In genomic region chr12:112830141-112830540, GRCm38 (mm10) we compare ENCODE assay signal across 8 mouse cellular contexts. TPM values are rescaled to one million over a fixed set of nuclear protein-coding genes. Genes with fewer than 3 reads are reported as not detected.
A peak's percentile ranks its signal among the peaks of the same experiment; 100 is the strongest.
DNase-seq lines count a peak whose midpoint lies in the region; ATAC-seq and TF ChIP-seq lines count a peak whose summit lies in the region.

No protein-coding gene starts in this region.

- H3K4me3 ChIP-seq in heart, postnatal 0 days (ENCODE audit: low read depth, low read length): peak overlapping the region; percentile 75
- H3K4me3 ChIP-seq in hindbrain, embryonic 10.5 days: peak overlapping the region; percentile 97
- H3K4me3 ChIP-seq in midbrain, embryonic 10.5 days: peak overlapping the region; percentile 95

- peak overlapping the region; percentile 84 for H3K4me2 ChIP-seq in heart, postnatal 0 days (ENCODE audit: low read depth, low read length)

- H3K4me1 ChIP-seq in heart, postnatal 0 days (ENCODE audit: control insufficient read depth, insufficient read depth): peaks cover 27% of the 10 kb centered on the region
- peaks cover 41% of the 10 kb centered on the region for H3K4me1 ChIP-seq in hindbrain, embryonic 10.5 days (replicated peaks)
- H3K4me1 ChIP-seq in midbrain, embryonic 10.5 days: peaks cover 43% of the 10 kb centered on the region

- peaks cover 14% of the 10 kb centered on the region; the same call in 1 of the 2 replicates for H3K36me3 ChIP-seq in heart, postnatal 0 days (replicated peaks; ENCODE audit: control insufficient read depth, insufficient read depth, low read length)
- peaks cover 49% of the 10 kb centered on the region for H3K36me3 ChIP-seq in hindbrain, embryonic 10.5 days
- H3K36me3 ChIP-seq in midbrain, embryonic 10.5 days: peaks cover 56% of the 10 kb centered on the region

- 14% methylated on average over 2 of the region's 2 CpGs for WGBS in heart, postnatal 0 days
- 49% methylated on average over 2 of the region's 2 CpGs for WGBS in hindbrain, embryonic 10.5 days
- WGBS in midbrain, embryonic 10.5 days: 45% methylated on average over 2 of the region's 2 CpGs

- peak overlapping the region; percentile 61 for H3K27ac ChIP-seq in heart, postnatal 0 days (ENCODE audit: low read depth)
- peak overlapping the region; percentile 98 for H3K27ac ChIP-seq in hindbrain, embryonic 10.5 days
- H3K27ac ChIP-seq in midbrain, embryonic 10.5 days (replicated peaks): peak overlapping the region; percentile 99

- H3K9ac ChIP-seq in heart, postnatal 0 days (replicated peaks; ENCODE audit: low read depth, low read length): peak overlapping the region; percentile 69

- TF ChIP-seq CTCF in heart, postnatal 0 days (IDR thresholded peaks at IDR 0.05; ENCODE audit: low read depth): no peak

- no peaks in the 10 kb centered on the region for H3K9me3 ChIP-seq in heart, postnatal 0 days (replicated peaks; ENCODE audit: control insufficient read depth, low read length)
- H3K9me3 ChIP-seq in hindbrain, embryonic 10.5 days: no peaks in the 10 kb centered on the region
- H3K9me3 ChIP-seq in midbrain, embryonic 10.5 days (replicated peaks): no peaks in the 10 kb centered on the region

- ATAC-seq in heart, postnatal 0 days (ENCODE audit: insufficient read depth, low read depth): no peak

- no peak for DNase-seq in heart, postnatal 0 days (ENCODE audit: low spot score)
- no peak for DNase-seq in heart, postnatal 4 days
- DNase-seq in MEL-GATA-1-ER (ENCODE audit: extremely low read depth, low read depth): peak; percentile 77
- no peak for DNase-seq in hindbrain, embryonic 10.5 days (ENCODE audit: low spot score)
- no peak for DNase-seq in midbrain, embryonic 10.5 days (ENCODE audit: low spot score)
- DNase-seq in layer of hippocampus, adult 18-20 months (ENCODE audit: low spot score in 2 of 2): no peak
- no peak for DNase-seq in MN1 (ENCODE audit: low spot score)
- DNase-seq in cerebellum, postnatal 10 days: no peak

- no peaks in the 10 kb centered on the region for H3K27me3 ChIP-seq in heart, postnatal 0 days (ENCODE audit: control insufficient read depth, insufficient read depth, low read length)
- no peaks in the 10 kb centered on the region for H3K27me3 ChIP-seq in hindbrain, embryonic 10.5 days (ENCODE audit: insufficient read depth, poor library complexity, severe bottlenecking)
- no peaks in the 10 kb centered on the region for H3K27me3 ChIP-seq in midbrain, embryonic 10.5 days (ENCODE audit: low read depth, poor library complexity, severe bottlenecking)

- no peak for TF ChIP-seq EP300 in heart, postnatal 0 days (IDR thresholded peaks at IDR 0.05; ENCODE audit: low read depth)

RNA-seq across cellular contexts. Expression of gene Cdca4, which starts 0.9 kb away (rescaled TPM):
- 27.7 and 32.2 TPM in 2 replicates for total RNA-seq in heart, postnatal 0 days (2014; rRNA removed; ENCODE audit: low replicate concordance)
- polyA plus RNA-seq in heart, postnatal 0 days (2015; fragmentation: Nextera tagmentation; extraction: Ambion mirVana): 18.6 and 19.1 TPM in 2 replicates
- 10 to 100 TPM; 25.8 to 26.8 TPM for total RNA-seq in heart, postnatal 4 days (2021)
- polyA plus RNA-seq in hindbrain, embryonic 10.5 days (2016; fragmentation: Nextera tagmentation; extraction: Ambion mirVana): 176 and 179 TPM in 2 replicates
- 178 and 181 TPM in 2 replicates for polyA plus RNA-seq in midbrain, embryonic 10.5 days (2016; fragmentation: Nextera tagmentation; extraction: Ambion mirVana)
- 10 to 100 TPM in 1 of 2 experiments, 1 to 10 TPM in 1; 7.4 to 10.0 TPM for total RNA-seq in layer of hippocampus, adult 18-20 months (2021)

RNA-seq across cellular contexts. Expression of gene Clba1, which starts 21.4 kb away (rescaled TPM):
- total RNA-seq in heart, postnatal 0 days (2014; rRNA removed; ENCODE audit: low replicate concordance): 7.1 and 9.4 TPM in 2 replicates
- 6.7 and 8.2 TPM in 2 replicates for polyA plus RNA-seq in heart, postnatal 0 days (2015; fragmentation: Nextera tagmentation; extraction: Ambion mirVana)
- 1 to 10 TPM; 4.5 to 6.0 TPM for total RNA-seq in heart, postnatal 4 days (2021)
- 15.5 and 17.2 TPM in 2 replicates for polyA plus RNA-seq in hindbrain, embryonic 10.5 days (2016; fragmentation: Nextera tagmentation; extraction: Ambion mirVana)
- 13.7 and 14.4 TPM in 2 replicates for polyA plus RNA-seq in midbrain, embryonic 10.5 days (2016; fragmentation: Nextera tagmentation; extraction: Ambion mirVana)
- 10 to 100 TPM; 11.4 to 14.2 TPM for total RNA-seq in layer of hippocampus, adult 18-20 months (2021)

RNA-seq across cellular contexts. Expression of gene Ahnak2, which starts 27.7 kb away (rescaled TPM):
- 6.8 and 10.5 TPM in 2 replicates for total RNA-seq in heart, postnatal 0 days (2014; rRNA removed; ENCODE audit: low replicate concordance)
- 2.3 and 2.4 TPM in 2 replicates for polyA plus RNA-seq in heart, postnatal 0 days (2015; fragmentation: Nextera tagmentation; extraction: Ambion mirVana)
- 10 to 100 TPM; 13.5 to 16.8 TPM for total RNA-seq in heart, postnatal 4 days (2021)
- polyA plus RNA-seq in hindbrain, embryonic 10.5 days (2016; fragmentation: Nextera tagmentation; extraction: Ambion mirVana): 0.16 and 0.37 TPM in 2 replicates
- 0.06 and 0.11 TPM in 2 replicates for polyA plus RNA-seq in midbrain, embryonic 10.5 days (2016; fragmentation: Nextera tagmentation; extraction: Ambion mirVana)
- 1 to 10 TPM; 3.4 to 3.8 TPM for total RNA-seq in layer of hippocampus, adult 18-20 months (2021)

RNA-seq across cellular contexts. Expression of gene Gpr132, which starts 37.9 kb away (rescaled TPM):
- total RNA-seq in heart, postnatal 0 days (2014; rRNA removed; ENCODE audit: low replicate concordance): 0.38 TPM in 1 of 2 replicates, not detected in the other
- polyA plus RNA-seq in heart, postnatal 0 days (2015; fragmentation: Nextera tagmentation; extraction: Ambion mirVana): 0.04 TPM in 1 of 2 replicates, not detected in the other
- total RNA-seq in heart, postnatal 4 days (2021): under 1 TPM; 0.16 to 0.17 TPM
- polyA plus RNA-seq in hindbrain, embryonic 10.5 days (2016; fragmentation: Nextera tagmentation; extraction: Ambion mirVana): 0.06 and 0.08 TPM in 2 replicates
- polyA plus RNA-seq in midbrain, embryonic 10.5 days (2016; fragmentation: Nextera tagmentation; extraction: Ambion mirVana): not detected in 2 replicates
- not detected for total RNA-seq in layer of hippocampus, adult 18-20 months (2021)
